Mouse (Mus musculus) right cerebral cortex, postnatal 4 days (tissue): ENCODE measurements at regions not wholly inside any gene's neighbourhood (a gene's known extent, or its start where the extent isn't known, plus 50 kb on each side); places are given as distances from the start of the nearest gene placed in this dataset.
A peak's percentile ranks its signal among the peaks of the same experiment; 100 is the strongest.
"Not testable (repeated sequence)": the region's sequence is repeated elsewhere in the genome, so short reads cannot be mapped to it uniquely, and the experiment has no call there.

Experiments used
- DNase-seq: peaks from one replicate; pipeline ENCODE4 v3.0.0-alpha.2; 2022

- no peak for DNase-seq
Measured at GRCm38 (mm10) chr12:27960064-27960463, 592.1 kb downstream of the Dcdc2c start.

- no peak for DNase-seq
Measured at GRCm38 (mm10) chr12:27947646-27948045, 604.6 kb downstream of the Dcdc2c start.

- DNase-seq, result no peak
Measured at GRCm38 (mm10) chr12:27946866-27947459, 604.6 kb upstream of the Sox11 start.

- DNase-seq, result peak; percentile 21
Measured at GRCm38 (mm10) chr12:27945411-27945810, 603.0 kb upstream of the Sox11 start.

GRCm38 (mm10) chr12:27941053-27941452 lies 598.7 kb upstream of the Sox11 start:
- no peak for DNase-seq

- peak; percentile 19 for DNase-seq
Measured at GRCm38 (mm10) chr12:27932382-27933140, 590.2 kb upstream of the Sox11 start.

GRCm38 (mm10) chr12:27928366-27928963 lies 586.1 kb upstream of the Sox11 start:
- DNase-seq, result peak; percentile 24

- no peak for DNase-seq
Measured at GRCm38 (mm10) chr12:27926730-27927129, 584.4 kb upstream of the Sox11 start.

- no peak for DNase-seq
Measured at GRCm38 (mm10) chr12:27920607-27921006, 578.2 kb upstream of the Sox11 start.

GRCm38 (mm10) chr12:27916401-27916920 lies 574.1 kb upstream of the Sox11 start:
- no peak for DNase-seq

GRCm38 (mm10) chr12:27909417-27910100 lies 567.2 kb upstream of the Sox11 start:
- DNase-seq, result no peak

- DNase-seq, result not testable (repeated sequence)
Measured at GRCm38 (mm10) chr12:27896682-27897081, 554.3 kb upstream of the Sox11 start.

GRCm38 (mm10) chr12:27881720-27882119 lies 539.3 kb upstream of the Sox11 start:
- DNase-seq, result no peak

- DNase-seq, result no peak
Measured at GRCm38 (mm10) chr12:27866421-27866820, 524.0 kb upstream of the Sox11 start.

GRCm38 (mm10) chr12:27849537-27849936 lies 507.2 kb upstream of the Sox11 start:
- no peak for DNase-seq

GRCm38 (mm10) chr12:27849099-27849498 lies 506.7 kb upstream of the Sox11 start:
- DNase-seq, result no peak

- no peak for DNase-seq
Measured at GRCm38 (mm10) chr12:27848141-27848540, 505.8 kb upstream of the Sox11 start.

GRCm38 (mm10) chr12:27847397-27847796 lies 505.0 kb upstream of the Sox11 start:
- DNase-seq, result no peak

- no peak for DNase-seq
Measured at GRCm38 (mm10) chr12:27844958-27845357, 502.6 kb upstream of the Sox11 start.

- DNase-seq, result no peak
Measured at GRCm38 (mm10) chr12:27838955-27839354, 496.6 kb upstream of the Sox11 start.

- no peak for DNase-seq
Measured at GRCm38 (mm10) chr12:27838384-27838783, 496.0 kb upstream of the Sox11 start.

GRCm38 (mm10) chr12:27826208-27826607 lies 483.8 kb upstream of the Sox11 start:
- no peak for DNase-seq

- no peak for DNase-seq
Measured at GRCm38 (mm10) chr12:27823392-27823791, 481.0 kb upstream of the Sox11 start.
